Mouse (Mus musculus) thymus, adult 2 months (tissue): ENCODE results near the gene Ankfn1. TPM values are rescaled to one million over a fixed set of nuclear protein-coding genes. Genes with fewer than 3 reads are reported as not detected.

Source experiments
- DNase-seq: peaks from one replicate; pipeline ENCODE4 v3.0.0; 2021
- H3K27ac ChIP-seq: fragments of 200-500 bp; 2 replicates; pipeline ENCODE4 v1.5.1; 2012; ENCODE audit warnings: low read length, control low read depth; ENCODE audit not compliant: control insufficient read depth, insufficient read depth
- H3K27me3 ChIP-seq: fragments of 200-500 bp; 2 replicates; pipeline ENCODE4 v1.6.1; 2012; ENCODE audit warnings: mild to moderate bottlenecking, low read length, moderate library complexity, mixed read lengths; ENCODE audit not compliant: control insufficient read depth, insufficient read depth
- H3K36me3 ChIP-seq: fragments of 200-500 bp; 2 replicates; pipeline ENCODE4 v1.6.1; 2012; ENCODE audit warnings: mild to moderate bottlenecking, low read length, moderate library complexity; ENCODE audit not compliant: control insufficient read depth, insufficient read depth
- H3K4me1 ChIP-seq: fragments of 200-500 bp; replicated peaks from 2 replicates; pipeline ENCODE4 v1.6.1; 2012; ENCODE audit warnings: low read length; ENCODE audit not compliant: control insufficient read depth, insufficient read depth
- H3K4me3 ChIP-seq: fragments of 200-500 bp; 2 replicates; pipeline ENCODE4 v1.5.1; 2012; ENCODE audit warnings: mild to moderate bottlenecking, low read length, control low read depth, moderate library complexity; ENCODE audit not compliant: control insufficient read depth, insufficient read depth
- CTCF ChIP-seq: fragments of 200-500 bp; IDR thresholded peaks from 2 replicates; pipeline ENCODE4 v1.5.1; 2012; ENCODE audit warnings: mild to moderate bottlenecking, control low read depth, low read length, moderate library complexity, borderline replicate concordance; ENCODE audit not compliant: control insufficient read depth, poor library complexity, insufficient read depth; ENCODE audit errors: extremely low read depth
- POLR2A ChIP-seq: fragments of 200-500 bp; IDR thresholded peaks from 2 replicates; pipeline ENCODE4 v1.6.1; 2012; ENCODE audit warnings: mild to moderate bottlenecking, low read length, control low read depth, moderate library complexity; ENCODE audit not compliant: control insufficient read depth, poor library complexity, insufficient read depth; ENCODE audit errors: extremely low read depth
- WGBS: fragments of 180-500 bp; shearing (Covaris S2); methylation state at CpG from one replicate; pipeline ENCODE4 v1.1.7; 2018; 5-methylcytosine and 5-hydroxymethylcytosine counted together
- polyA plus RNA-seq: library from polyadenylated mRNA; depleted of rRNA; stranded (reverse); fragments of >200 nt; gene quantifications from 2 replicates; pipeline ENCODE4 v1.2.3, GENCODE M21; 2012

Gene Ankfn1
- polyA plus RNA-seq, 1 experiment = 0.07 TPM

GRCm38 (mm10) chr11:89370941-89371340 lies 406.5 kb downstream of the Ankfn1 start:
- Histone ChIP-seq H3K27ac (no peak overlapping the region), H3K4me3 (no peak overlapping the region), H3K36me3 (no peaks in the 10 kb centered on the region), H3K27me3 (no peaks in the 10 kb centered on the region), H3K4me1 (no peaks in the 10 kb centered on the region)
- 93% methylated on average over 14 of the region's 14 CpGs for WGBS
- DNase-seq = no peak
- TF ChIP-seq POLR2A = no peak
- no peak for TF ChIP-seq CTCF

- no peak for DNase-seq
- Histone ChIP-seq H3K4me1 (no peaks in the 10 kb centered on the region), H3K36me3 (no peaks in the 10 kb centered on the region), H3K4me3 (no peak overlapping the region), H3K27ac (no peak overlapping the region), H3K27me3 (no peaks in the 10 kb centered on the region)
- TF ChIP-seq CTCF (no peak), POLR2A (no peak)
- 46% methylated on average over 7 of the region's 7 CpGs for WGBS
These were observed 407.1 kb downstream of the Ankfn1 start for GRCm38 (mm10) chr11:89370373-89370772.

- Histone ChIP-seq H3K27me3 (no peaks in the 10 kb centered on the region), H3K27ac (no peak overlapping the region), H3K4me3 (no peak overlapping the region), H3K4me1 (no peaks in the 10 kb centered on the region), H3K36me3 (no peaks in the 10 kb centered on the region)
- TF ChIP-seq CTCF (no peak), POLR2A (no peak)
- WGBS = 87% methylated on average over 3 of the region's 3 CpGs
- no peak for DNase-seq
These were observed 413.5 kb downstream of the Ankfn1 start for GRCm38 (mm10) chr11:89363981-89364380.

- Histone ChIP-seq H3K36me3 (no peaks in the 10 kb centered on the region), H3K4me1 (no peaks in the 10 kb centered on the region), H3K27ac (no peak overlapping the region), H3K4me3 (no peak overlapping the region), H3K27me3 (no peaks in the 10 kb centered on the region)
- DNase-seq = no peak
- TF ChIP-seq CTCF (no peak), POLR2A (no peak)
- WGBS = 93% methylated on average over 3 of the region's 3 CpGs
These were observed 416.6 kb downstream of the Ankfn1 start for GRCm38 (mm10) chr11:89360895-89361294.

GRCm38 (mm10) chr11:89358546-89358945 lies 418.9 kb downstream of the Ankfn1 start:
- Histone ChIP-seq H3K4me3 (no peak overlapping the region), H3K4me1 (no peaks in the 10 kb centered on the region), H3K27ac (no peak overlapping the region), H3K27me3 (no peaks in the 10 kb centered on the region), H3K36me3 (no peaks in the 10 kb centered on the region)
- TF ChIP-seq POLR2A (no peak), CTCF (no peak)
- 93% methylated on average over 5 of the region's 5 CpGs for WGBS
- DNase-seq = no peak

- WGBS = 87% methylated on average over 2 of the region's 2 CpGs
- no peaks in the 10 kb centered on the region for H3K36me3 ChIP-seq
- no peaks in the 10 kb centered on the region for H3K27me3 ChIP-seq
- H3K27ac ChIP-seq = no peak overlapping the region
- no peak for DNase-seq
- H3K4me1 ChIP-seq = no peaks in the 10 kb centered on the region
- TF ChIP-seq POLR2A (no peak), CTCF (no peak)
- H3K4me3 ChIP-seq = no peak overlapping the region
These were observed 421.0 kb downstream of the Ankfn1 start for GRCm38 (mm10) chr11:89356479-89356878.

- no peak for DNase-seq
- H3K27ac ChIP-seq = no peak overlapping the region
- no peak overlapping the region for H3K4me3 ChIP-seq
- H3K36me3 ChIP-seq = no peaks in the 10 kb centered on the region
- H3K27me3 ChIP-seq = no peaks in the 10 kb centered on the region
- WGBS = 67% methylated on average over 5 of the region's 5 CpGs
- TF ChIP-seq POLR2A = no peak
- no peak for TF ChIP-seq CTCF
- H3K4me1 ChIP-seq = no peaks in the 10 kb centered on the region
These were observed 421.4 kb downstream of the Ankfn1 start for GRCm38 (mm10) chr11:89356018-89356417.
